35 mouse cellular contexts compared by ENCODE assay signal in genomic region chr14:101763762-101764295, GRCm38 (mm10). TPM values are rescaled to one million over a fixed set of nuclear protein-coding genes. Genes with fewer than 3 reads are reported as not detected.
"Had no signal": no experiment of that assay in that cellular context is flagged by ENCODE, and none has a peak within 500 bp of the region (broad histone marks: within the 10 kb centered on the region; RNA-seq: fewer than 3 reads in every experiment).

No protein-coding gene starts in this region.

- DNase-seq: heart, postnatal 10 days; heart, postnatal 14 days; heart, postnatal 36 days; heart, postnatal 4 days; kidney, adult 11 months; kidney, adult 18-20 months; kidney, adult 2 months; kidney, adult 8-10 months; kidney, adult 9 months; kidney, postnatal 10 days; kidney, postnatal 14 days; kidney, postnatal 25 days; kidney, postnatal 36 days; kidney, postnatal 4 days; layer of hippocampus, adult 9-11 months; layer of hippocampus, postnatal 36 days had no signal

- H3K27ac ChIP-seq: heart, embryonic 13.5 days; heart, embryonic 15.5 days; hindbrain, embryonic 10.5 days; hindbrain, embryonic 12.5 days; hindbrain, embryonic 13.5 days; hindbrain, embryonic 14.5 days; hindbrain, embryonic 15.5 days; hindbrain, postnatal 0 days; intestine, embryonic 15.5 days; kidney, embryonic 15.5 days; kidney, postnatal 0 days; layer of hippocampus, adult 2 months; left cerebral cortex, adult 2 months had no signal

- H3K9me3 ChIP-seq: heart, embryonic 12.5 days; heart, embryonic 13.5 days; heart, embryonic 15.5 days; hindbrain, embryonic 10.5 days; hindbrain, embryonic 12.5 days; hindbrain, embryonic 13.5 days; hindbrain, embryonic 15.5 days; intestine, embryonic 15.5 days; kidney, embryonic 15.5 days had no signal

- H3K4me3 ChIP-seq: heart, embryonic 12.5 days; heart, embryonic 13.5 days; heart, embryonic 15.5 days; hindbrain, embryonic 10.5 days; hindbrain, embryonic 12.5 days; hindbrain, embryonic 13.5 days; hindbrain, embryonic 15.5 days; intestine, embryonic 15.5 days; kidney, embryonic 15.5 days; layer of hippocampus, adult 2 months; left cerebral cortex, adult 2 months had no signal

- H3K4me1 ChIP-seq: heart, embryonic 12.5 days; heart, embryonic 13.5 days; heart, embryonic 15.5 days; hindbrain, embryonic 10.5 days; hindbrain, embryonic 12.5 days; hindbrain, embryonic 13.5 days; hindbrain, embryonic 15.5 days; intestine, embryonic 15.5 days; kidney, embryonic 15.5 days had no signal

- H3K4me2 ChIP-seq: heart, embryonic 12.5 days; heart, embryonic 13.5 days; heart, embryonic 15.5 days; hindbrain, embryonic 12.5 days; hindbrain, embryonic 13.5 days; hindbrain, embryonic 14.5 days; hindbrain, embryonic 15.5 days; intestine, embryonic 15.5 days; kidney, embryonic 15.5 days had no signal

- H3K36me3 ChIP-seq: heart, embryonic 12.5 days; heart, embryonic 13.5 days; heart, embryonic 15.5 days; hindbrain, embryonic 10.5 days; hindbrain, embryonic 12.5 days; hindbrain, embryonic 13.5 days; hindbrain, embryonic 15.5 days; intestine, embryonic 15.5 days; kidney, embryonic 15.5 days had no signal

- H3K27me3 ChIP-seq: heart, embryonic 12.5 days; heart, embryonic 13.5 days; heart, embryonic 15.5 days; hindbrain, embryonic 12.5 days; hindbrain, embryonic 13.5 days; hindbrain, embryonic 15.5 days; intestine, embryonic 15.5 days; kidney, embryonic 15.5 days had no signal

- H3K9ac ChIP-seq: heart, embryonic 12.5 days; heart, embryonic 13.5 days; heart, embryonic 15.5 days; hindbrain, embryonic 12.5 days; hindbrain, embryonic 13.5 days; hindbrain, embryonic 14.5 days; hindbrain, embryonic 15.5 days; intestine, embryonic 15.5 days; kidney, embryonic 15.5 days had no signal

- ATAC-seq: hindbrain, embryonic 16.5 days; hindbrain, postnatal 0 days; inflammation-experienced regulatory T-cells, adult 6 months; intestine, embryonic 15.5 days; intestine, embryonic 16.5 days; intestine, postnatal 0 days had no signal

RNA-seq across cellular contexts. Expression of gene Gm9922, which starts 34.2 kb away (rescaled TPM):
- polyA plus RNA-seq: hindbrain, embryonic 10.5 days; hindbrain, embryonic 11.5 days; hindbrain, embryonic 13.5 days; hindbrain, embryonic 14.5 days; hindbrain, embryonic 15.5 days; inflammation-experienced regulatory T-cells, adult 6 months had no signal
